Mouse (Mus musculus) cortical plate, adult 2 months (tissue): Measurements from ENCODE around the gene Arl15. TPM values are rescaled to one million over a fixed set of nuclear protein-coding genes. Genes with fewer than 3 reads are reported as not detected.
A peak's percentile ranks its signal among the peaks of the same experiment; 100 is the strongest.

Experiments
- H3K27ac ChIP-seq: fragments of 200-500 bp; 2 replicates; pipeline ENCODE4 v1.5.1; 2012; ENCODE audit warnings: low read length, control low read depth, inconsistent platforms; ENCODE audit not compliant: insufficient read depth
- H3K4me1 ChIP-seq: fragments of 200-500 bp; 2 replicates; pipeline ENCODE4 v1.6.1; 2011; ENCODE audit warnings: low read length; ENCODE audit not compliant: control insufficient read depth, insufficient read depth
- H3K4me3 ChIP-seq: fragments of 200-500 bp; 2 replicates; pipeline ENCODE4 v1.5.1; 2011; ENCODE audit warnings: mild to moderate bottlenecking, low read length, control low read depth; ENCODE audit not compliant: insufficient read depth
- CTCF ChIP-seq: fragments of 200-500 bp; IDR thresholded peaks from 2 replicates; pipeline ENCODE4 v1.5.1; 2011; ENCODE audit warnings: mild to moderate bottlenecking, control low read depth, low read length; ENCODE audit not compliant: insufficient read depth; ENCODE audit errors: extremely low read depth
- POLR2A ChIP-seq: fragments of 200-500 bp; IDR thresholded peaks from 2 replicates; pipeline ENCODE4 v1.6.1; 2011; ENCODE audit warnings: mild to moderate bottlenecking, low read length, control low read depth; ENCODE audit not compliant: insufficient read depth; ENCODE audit errors: extremely low read depth
- polyA plus RNA-seq: library from polyadenylated mRNA; depleted of rRNA; stranded (reverse); fragments of >200 nt; gene quantifications from 2 replicates; pipeline ENCODE4 v1.2.3, GENCODE M21; 2012

Gene Arl15
- polyA plus RNA-seq, 1 experiment: 14.8 TPM

DNA sequence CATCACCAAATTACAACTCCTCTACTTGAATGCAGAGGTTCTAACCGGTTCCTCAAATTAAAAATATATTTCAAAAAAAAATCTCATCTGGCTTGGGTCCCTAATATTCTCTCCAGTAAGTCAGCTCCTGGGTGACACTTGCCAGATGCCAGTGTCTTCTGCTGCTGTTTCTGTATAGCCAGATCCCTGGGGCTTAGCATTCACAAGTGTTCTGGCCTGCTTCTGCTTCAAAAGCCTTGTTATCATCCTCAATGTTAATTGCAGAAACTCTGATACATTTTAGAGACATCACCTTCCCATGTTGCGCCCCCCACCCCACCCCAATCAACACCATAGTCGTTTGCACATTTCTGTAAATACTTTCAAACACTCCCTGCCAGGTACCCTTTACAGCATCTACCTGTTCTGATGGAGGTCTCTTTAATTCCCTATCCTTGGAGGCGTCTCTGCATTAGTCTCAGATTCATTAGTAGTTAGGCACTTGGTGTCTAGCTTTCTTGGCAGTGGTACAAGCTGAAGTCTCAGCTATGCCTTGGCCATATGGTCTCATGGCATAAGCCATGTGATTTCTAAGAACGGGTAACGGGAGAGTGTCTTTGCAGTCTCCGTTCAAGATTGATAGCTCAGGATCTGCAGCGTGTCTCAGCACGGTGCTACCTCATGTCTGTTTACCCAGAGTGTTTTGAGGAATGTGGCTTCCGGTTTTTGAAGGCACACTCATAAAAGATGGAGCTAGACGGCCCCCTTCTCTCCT lies 336.4 kb downstream of the Arl15 start:
- Histone ChIP-seq H3K4me1 (no peaks in the 10 kb centered on the region), H3K27ac (no peak overlapping the region), H3K4me3 (no peak overlapping the region)
- TF ChIP-seq CTCF (no peak), POLR2A (no peak)

GRCm38 (mm10) chr13:114138921-114139320 lies 344.6 kb downstream of the Arl15 start:
- Histone ChIP-seq H3K27ac (peak overlapping the region; percentile 84), H3K4me3 (no peak overlapping the region), H3K4me1 (peaks cover 8% of the 10 kb centered on the region)
- TF ChIP-seq CTCF: no peak
- no peak for TF ChIP-seq POLR2A

- Histone ChIP-seq H3K27ac (peak overlapping the region; percentile 84), H3K4me3 (no peak overlapping the region), H3K4me1 (peaks cover 8% of the 10 kb centered on the region)
- TF ChIP-seq CTCF: no peak
These were observed 345.3 kb downstream of the Arl15 start for GRCm38 (mm10) chr13:114139570-114139969.

- no peak overlapping the region for H3K27ac ChIP-seq
- no peak for TF ChIP-seq POLR2A
- TF ChIP-seq CTCF: 0 out of 2 replicates have a peak, but pooled peaks have one; percentile 17
These were observed 348.5 kb downstream of the Arl15 start for GRCm38 (mm10) chr13:114142826-114143225.

DNA sequence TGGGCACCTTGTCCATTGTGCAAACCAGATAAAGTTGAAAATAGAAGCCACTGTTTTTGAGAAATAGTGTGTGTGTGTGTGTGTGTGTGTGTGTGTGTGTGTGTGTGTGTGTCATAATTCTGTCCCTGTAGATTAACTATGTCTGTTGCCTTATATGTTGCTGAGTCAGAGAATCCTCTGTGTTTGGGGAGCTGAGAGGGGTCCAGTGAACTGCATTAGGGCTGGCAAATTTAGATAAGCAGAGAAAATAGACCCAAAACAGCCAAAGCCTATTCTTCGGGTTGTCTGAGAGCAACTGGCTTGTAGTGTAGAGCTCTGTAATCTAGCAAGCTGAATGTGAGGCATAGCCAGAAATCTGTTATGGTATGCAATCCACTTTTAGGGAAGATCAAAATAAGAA lies 348.9 kb downstream of the Arl15 start:
- TF ChIP-seq POLR2A (no peak), CTCF (no peak)
- H3K27ac ChIP-seq: no peak overlapping the region
- no peak overlapping the region for H3K4me3 ChIP-seq
- peaks cover 5% of the 10 kb centered on the region for H3K4me1 ChIP-seq

More at GRCm38 (mm10) chr13:114142826-114143225, 348.5 kb downstream of the Arl15 start:
- Histone ChIP-seq H3K4me3 (no peak overlapping the region), H3K4me1 (peaks cover 7% of the 10 kb centered on the region)

- Histone ChIP-seq H3K4me3 (no peak overlapping the region), H3K4me1 (peaks cover 2% of the 10 kb centered on the region), H3K27ac (no peak overlapping the region)
- TF ChIP-seq POLR2A (no peak), CTCF (no peak)
These were observed 350.0 kb downstream of the Arl15 start for GRCm38 (mm10) chr13:114144052-114145046.

DNA sequence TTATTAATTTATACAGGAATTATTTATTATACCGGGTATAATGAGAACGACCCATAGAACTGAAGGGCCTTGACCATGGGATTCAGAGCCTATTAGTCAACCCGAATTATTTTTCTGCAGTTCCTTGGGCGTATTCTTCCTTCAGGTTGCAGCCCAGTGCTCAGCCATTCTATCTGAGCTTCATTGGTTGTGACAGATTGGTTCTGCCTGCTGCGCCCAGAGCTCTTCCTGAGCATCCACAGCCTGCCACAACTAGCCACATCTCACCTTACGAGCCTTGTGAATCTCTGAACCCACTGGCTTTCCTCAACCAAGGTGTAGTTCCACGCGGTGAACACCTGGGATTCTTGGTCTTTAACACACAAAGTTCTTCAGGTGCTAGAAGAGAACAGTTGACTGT lies 350.9 kb downstream of the Arl15 start:
- no peak overlapping the region for H3K27ac ChIP-seq
- no peak overlapping the region for H3K4me3 ChIP-seq
- TF ChIP-seq CTCF (no peak), POLR2A (no peak)
- no peaks in the 10 kb centered on the region for H3K4me1 ChIP-seq

DNA sequence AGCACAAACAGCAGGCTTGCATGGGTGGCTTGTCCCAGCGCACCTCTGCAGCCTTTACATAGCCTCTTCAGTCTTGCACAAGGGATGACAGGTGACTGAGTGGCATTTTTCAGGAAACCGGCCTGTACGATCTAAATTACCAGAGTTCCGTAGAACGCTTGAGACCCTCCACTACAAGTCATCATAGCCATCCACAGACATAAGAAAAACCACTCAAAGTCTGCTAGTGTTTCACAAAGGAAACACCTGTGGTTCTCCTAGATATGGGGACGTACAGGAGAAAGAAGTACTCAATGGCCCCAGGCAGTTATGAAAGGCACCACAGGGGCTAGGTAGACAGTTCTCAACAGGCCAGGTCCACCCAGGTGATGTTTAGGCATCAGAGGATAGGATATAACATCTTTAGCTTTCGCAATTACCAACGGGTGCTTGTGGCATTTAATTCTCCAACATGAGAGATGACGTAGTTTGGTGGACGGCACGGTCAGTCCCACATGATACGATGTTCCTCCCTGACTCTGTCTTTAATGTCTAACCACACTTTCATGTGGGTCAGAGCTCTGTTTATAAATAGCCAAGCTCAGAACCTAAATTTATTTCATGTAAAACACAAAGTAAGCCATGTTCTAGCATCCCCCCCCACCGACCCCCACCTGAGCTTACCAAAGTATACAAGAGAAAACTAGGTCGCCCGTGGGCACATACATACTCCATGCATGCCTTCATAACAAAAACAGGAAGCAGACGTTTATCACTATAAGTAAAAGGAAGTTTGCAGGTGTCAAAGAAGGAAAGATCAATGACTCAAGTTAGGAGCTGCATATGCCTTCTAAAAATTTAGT lies 356.8 kb downstream of the Arl15 start:
- TF ChIP-seq POLR2A: no peak
- no peak for TF ChIP-seq CTCF
- H3K4me3 ChIP-seq: no peak overlapping the region
- H3K27ac ChIP-seq: no peak overlapping the region
- no peaks in the 10 kb centered on the region for H3K4me1 ChIP-seq

- TF ChIP-seq CTCF (no peak), POLR2A (no peak)
- Histone ChIP-seq H3K27ac (no peak overlapping the region), H3K4me1 (no peaks in the 10 kb centered on the region), H3K4me3 (no peak overlapping the region)
These were observed 357.4 kb downstream of the Arl15 start for GRCm38 (mm10) chr13:114151698-114152069.
